Mouse (Mus musculus): ENCODE data around the gene Fam131c.

- TF ChIP-seq CTCF (IDR thresholded peaks at IDR 0.05; ENCODE audit: low read depth) (no peak), EP300 (IDR thresholded peaks at IDR 0.05; ENCODE audit: low read depth) (no peak)
Observed at GRCm38 (mm10) chr4:141338853-141339252, 29.2 kb upstream of the Fam131c start.
